ENCODE assay signal across 8 mouse cellular contexts in the genomic region with DNA sequence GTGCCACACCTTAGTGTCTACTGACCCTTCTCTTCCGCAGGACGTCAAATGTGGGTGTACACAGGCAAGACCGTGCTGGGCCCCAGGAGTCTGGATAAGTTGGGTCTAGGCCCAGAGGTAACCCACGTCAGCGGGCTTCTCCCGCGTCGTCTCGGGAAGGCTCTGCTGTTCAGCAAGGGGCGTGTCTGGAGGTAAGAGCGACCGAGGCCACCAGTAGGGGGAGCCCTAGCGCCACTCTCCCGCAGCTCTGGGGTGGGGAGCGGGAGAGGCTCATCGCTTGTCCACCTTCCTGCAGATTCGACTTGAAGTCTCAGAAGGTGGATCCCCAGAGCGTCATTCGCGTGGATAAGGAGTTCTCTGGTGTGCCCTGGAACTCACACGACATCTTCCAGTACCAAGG. TPM values are rescaled to one million over a fixed set of nuclear protein-coding genes. Genes with fewer than 3 reads are reported as not detected.
DNase-seq lines count a peak whose midpoint lies in the region; ATAC-seq and TF ChIP-seq lines count a peak whose summit lies in the region.

No protein-coding gene starts in this region.

- H3K27me3 ChIP-seq in embryonic facial prominence, embryonic 15.5 days, result peaks cover 72% of the 10 kb centered on the region
- peaks cover 75% of the 10 kb centered on the region for H3K27me3 ChIP-seq in heart, embryonic 15.5 days
- H3K27me3 ChIP-seq in lung, embryonic 14.5 days (ENCODE audit: insufficient read depth, low read length), result peaks cover 63% of the 10 kb centered on the region

- peak overlapping the region; percentile 43 for H3K4me3 ChIP-seq in bone marrow, adult 2 months (replicated peaks; ENCODE audit: control insufficient read depth, low read depth, low read length)
- no peak overlapping the region for H3K4me3 ChIP-seq in embryonic facial prominence, embryonic 15.5 days (replicated peaks)
- H3K4me3 ChIP-seq in heart, embryonic 15.5 days, result no peak overlapping the region
- no peak overlapping the region for H3K4me3 ChIP-seq in lung, embryonic 14.5 days (ENCODE audit: low read depth, low read length)
- 0 out of 2 replicates have a peak overlapping the region, but pooled peaks have one; percentile 17 for H3K4me3 ChIP-seq in olfactory bulb, adult 2 months (ENCODE audit: insufficient read depth, low read depth, low read length)

- no peak overlapping the region for H3K9ac ChIP-seq in embryonic facial prominence, embryonic 15.5 days
- H3K9ac ChIP-seq in heart, embryonic 15.5 days, result no peak overlapping the region
- H3K9ac ChIP-seq in lung, embryonic 14.5 days, result no peak overlapping the region; the same call in 1 of the 2 replicates

- TF ChIP-seq POLR2A in bone marrow, adult 2 months (IDR thresholded peaks at IDR 0.05; ENCODE audit: borderline replicate concordance, control insufficient read depth, low read depth, low read length), result 0 out of 2 replicates have a peak, but pooled peaks have one; percentile 6
- TF ChIP-seq POLR2A in olfactory bulb, adult 2 months (IDR thresholded peaks at IDR 0.05; ENCODE audit: insufficient read depth, low read depth, low read length), result no peak

- DNase-seq in CD8-positive naive resting alpha-beta T cell, adult 2 months (ENCODE audit: low read depth in 2 of 2, low spot score in 2 of 2), result peak; percentile 66 to 77
- DNase-seq in kidney, postnatal 14 days, result peak; percentile 79
- DNase-seq in lung, embryonic 14.5 days, result peak; percentile 90
- peak; percentile 77 for DNase-seq in thymus, postnatal 0 days (ENCODE audit: low spot score)

- TF ChIP-seq CTCF in bone marrow, adult 2 months (IDR thresholded peaks at IDR 0.05; ENCODE audit: control insufficient read depth, insufficient read depth, low read length), result peak; percentile 80
- peak; percentile 96 for TF ChIP-seq CTCF in lung, embryonic 14.5 days (IDR thresholded peaks at IDR 0.05; ENCODE audit: low read depth)
- peak; percentile 93 for TF ChIP-seq CTCF in olfactory bulb, adult 2 months (IDR thresholded peaks at IDR 0.05; ENCODE audit: insufficient read depth, low read depth, low read length)

- no peaks in the 10 kb centered on the region for H3K4me1 ChIP-seq in bone marrow, adult 2 months (ENCODE audit: control insufficient read depth, insufficient read depth, low read length)
- peaks cover 20% of the 10 kb centered on the region for H3K4me1 ChIP-seq in embryonic facial prominence, embryonic 15.5 days
- peaks cover 23% of the 10 kb centered on the region for H3K4me1 ChIP-seq in heart, embryonic 15.5 days (replicated peaks)
- H3K4me1 ChIP-seq in lung, embryonic 14.5 days (ENCODE audit: insufficient read depth), result no peaks in the 10 kb centered on the region
- peaks cover 15% of the 10 kb centered on the region for H3K4me1 ChIP-seq in olfactory bulb, adult 2 months (ENCODE audit: control insufficient read depth, insufficient read depth, low read length)

- H3K9me3 ChIP-seq in embryonic facial prominence, embryonic 15.5 days (replicated peaks), result no peaks in the 10 kb centered on the region
- no peaks in the 10 kb centered on the region for H3K9me3 ChIP-seq in heart, embryonic 15.5 days (replicated peaks)
- no peaks in the 10 kb centered on the region for H3K9me3 ChIP-seq in lung, embryonic 14.5 days (ENCODE audit: low read depth, low read length)

- peak overlapping the region; percentile 31; the same call in 1 of the 2 replicates for H3K4me2 ChIP-seq in embryonic facial prominence, embryonic 15.5 days (replicated peaks)
- peak overlapping the region; percentile 36 for H3K4me2 ChIP-seq in heart, embryonic 15.5 days
- H3K4me2 ChIP-seq in lung, embryonic 14.5 days, result peak overlapping the region; percentile 36; the same call in 1 of the 2 replicates

- 2% methylated on average over 21 of the region's 21 CpGs for WGBS in bone marrow, adult 2 months
- under 1% methylated on average over 21 of the region's 21 CpGs for WGBS in embryonic facial prominence, embryonic 15.5 days
- under 1% methylated on average over 21 of the region's 21 CpGs for WGBS in heart, embryonic 15.5 days
- under 1% methylated on average over 21 of the region's 21 CpGs for WGBS in lung, embryonic 14.5 days
- WGBS in olfactory bulb, adult 2 months, result 2% methylated on average over 21 of the region's 21 CpGs

- ATAC-seq in embryonic facial prominence, embryonic 15.5 days (ENCODE audit: insufficient number of reproducible peaks, low FRiP score, low TSS enrichment, low read depth), result no peak
- ATAC-seq in heart, embryonic 15.5 days (replicated peaks; ENCODE audit: insufficient number of reproducible peaks, insufficient read depth, low FRiP score, low read depth), result peak; percentile 66
- peak; percentile 81 for ATAC-seq in lung, embryonic 14.5 days (ENCODE audit: insufficient read depth)

- no peak overlapping the region for H3K27ac ChIP-seq in bone marrow, adult 2 months (ENCODE audit: control insufficient read depth, insufficient read depth, low read depth, low read length, poor library complexity)
- no peak overlapping the region for H3K27ac ChIP-seq in embryonic facial prominence, embryonic 15.5 days (replicated peaks)
- no peak overlapping the region for H3K27ac ChIP-seq in heart, embryonic 15.5 days
- no peak overlapping the region for H3K27ac ChIP-seq in lung, embryonic 14.5 days (ENCODE audit: low read depth)
- no peak overlapping the region for H3K27ac ChIP-seq in olfactory bulb, adult 2 months (ENCODE audit: insufficient read depth, low read depth, low read length)

- no peaks in the 10 kb centered on the region for H3K36me3 ChIP-seq in embryonic facial prominence, embryonic 15.5 days
- H3K36me3 ChIP-seq in heart, embryonic 15.5 days, result no peaks in the 10 kb centered on the region
- H3K36me3 ChIP-seq in lung, embryonic 14.5 days (ENCODE audit: insufficient read depth), result no peaks in the 10 kb centered on the region

RNA-seq across cellular contexts. Expression of gene Slc12a5, which starts 7.4 kb away (rescaled TPM):
- polyA plus RNA-seq in bone marrow, adult 2 months (2011; ENCODE audit: insufficient read depth, insufficient read length, low replicate concordance, missing spikeins), result 3.6 and 5.1 TPM in 2 replicates
- polyA plus RNA-seq in embryonic facial prominence, embryonic 15.5 days (2015; fragmentation: Nextera tagmentation; extraction: Ambion mirVana), result 0.72 and 0.85 TPM in 2 replicates
- polyA plus RNA-seq in heart, embryonic 15.5 days (2015; fragmentation: Nextera tagmentation; extraction: Ambion mirVana), result 0.21 and 0.53 TPM in 2 replicates
- polyA plus RNA-seq in lung, embryonic 14.5 days (2014; fragmentation: Nextera tagmentation; extraction: Ambion mirVana), result 0.57 and 1.6 TPM in 2 replicates
- not detected in 2 replicates for polyA plus RNA-seq in olfactory bulb, adult 2 months (2012; ENCODE audit: insufficient read depth, insufficient read length, low replicate concordance, missing spikeins)
- 0.26 and 0.30 TPM in 2 replicates for polyA plus RNA-seq in thymus, postnatal 0 days (2015; fragmentation: Nextera tagmentation; extraction: Ambion mirVana)

RNA-seq across cellular contexts. Expression of gene Mmp9, which starts 12.6 kb away (rescaled TPM):
- polyA plus RNA-seq in bone marrow, adult 2 months (2011; ENCODE audit: insufficient read depth, insufficient read length, low replicate concordance, missing spikeins), result 173 and 363 TPM in 2 replicates
- polyA plus RNA-seq in embryonic facial prominence, embryonic 15.5 days (2015; fragmentation: Nextera tagmentation; extraction: Ambion mirVana), result 41.4 and 46.1 TPM in 2 replicates
- polyA plus RNA-seq in heart, embryonic 15.5 days (2015; fragmentation: Nextera tagmentation; extraction: Ambion mirVana), result 0.81 and 4.5 TPM in 2 replicates
- 0.24 and 0.25 TPM in 2 replicates for polyA plus RNA-seq in lung, embryonic 14.5 days (2014; fragmentation: Nextera tagmentation; extraction: Ambion mirVana)
- polyA plus RNA-seq in olfactory bulb, adult 2 months (2012; ENCODE audit: insufficient read depth, insufficient read length, low replicate concordance, missing spikeins), result not detected in 2 replicates
- polyA plus RNA-seq in thymus, postnatal 0 days (2015; fragmentation: Nextera tagmentation; extraction: Ambion mirVana), result 47.8 and 53.2 TPM in 2 replicates

RNA-seq across cellular contexts. Expression of gene Zfp335, which starts 41.7 kb away (rescaled TPM):
- polyA plus RNA-seq in bone marrow, adult 2 months (2011; ENCODE audit: insufficient read depth, insufficient read length, low replicate concordance, missing spikeins), result 17.1 and 35.2 TPM in 2 replicates
- polyA plus RNA-seq in embryonic facial prominence, embryonic 15.5 days (2015; fragmentation: Nextera tagmentation; extraction: Ambion mirVana), result 13.4 and 16.0 TPM in 2 replicates
- polyA plus RNA-seq in heart, embryonic 15.5 days (2015; fragmentation: Nextera tagmentation; extraction: Ambion mirVana), result 5.9 and 10.9 TPM in 2 replicates
- 14.8 and 15.8 TPM in 2 replicates for polyA plus RNA-seq in lung, embryonic 14.5 days (2014; fragmentation: Nextera tagmentation; extraction: Ambion mirVana)
- not detected in 2 replicates for polyA plus RNA-seq in olfactory bulb, adult 2 months (2012; ENCODE audit: insufficient read depth, insufficient read length, low replicate concordance, missing spikeins)
- 8.6 and 9.5 TPM in 2 replicates for polyA plus RNA-seq in thymus, postnatal 0 days (2015; fragmentation: Nextera tagmentation; extraction: Ambion mirVana)

Comparison
In these comparisons a context has a peak if more than half of its experiments do, and no peak if none do; other contexts are left out.
1. H3K4me3 ChIP-seq: peak in bone marrow, adult 2 months (single experiment) and olfactory bulb, adult 2 months (single experiment); none in embryonic facial prominence, embryonic 15.5 days (single experiment), heart, embryonic 15.5 days (single experiment) and lung, embryonic 14.5 days (single experiment).
2. RNA of gene Slc12a5, which starts 7.4 kb away (polyA plus RNA-seq): not detected in olfactory bulb, adult 2 months; 3.6 to 5.1 TPM in bone marrow, adult 2 months, 0.72 to 0.85 TPM in embryonic facial prominence, embryonic 15.5 days, 0.57 to 1.6 TPM in lung, embryonic 14.5 days, 0.26 to 0.30 TPM in thymus, postnatal 0 days and 0.21 to 0.53 TPM in heart, embryonic 15.5 days; every median in the first group is over 10 times any median in the second.
3. Peak in every context shown above with its lines, with median percentiles within 50 percentile points of each other: DNase-seq, CTCF ChIP-seq and H3K4me2 ChIP-seq.